Mouse (Mus musculus): ENCODE measurements around the gene Ncbp3.

- TF ChIP-seq CTCF (IDR thresholded peaks at IDR 0.05; ENCODE audit: low read depth) (no peak), EP300 (IDR thresholded peaks at IDR 0.05; ENCODE audit: low read depth) (no peak)
Measured at GRCm38 (mm10) chr11:73137116-73137515, 89.5 kb downstream of the Ncbp3 start.

All from heart, postnatal 0 days (tissue).